Mouse (Mus musculus): ENCODE results near the gene Rtl9.

The Rtl9 gene

GRCm38 (mm10) chrX:143099044-143099754 lies at the start of gene Rtl9:
Gene Rtl9 (plus strand): TSS chrX:143099594.
- DNase-seq (ENCODE audit: low read depth, low spot score): no peak

- no peak for DNase-seq (ENCODE audit: low read depth, low spot score)
Measured at GRCm38 (mm10) chrX:143051478-143051877, 47.9 kb upstream of the Rtl9 start.

DNA sequence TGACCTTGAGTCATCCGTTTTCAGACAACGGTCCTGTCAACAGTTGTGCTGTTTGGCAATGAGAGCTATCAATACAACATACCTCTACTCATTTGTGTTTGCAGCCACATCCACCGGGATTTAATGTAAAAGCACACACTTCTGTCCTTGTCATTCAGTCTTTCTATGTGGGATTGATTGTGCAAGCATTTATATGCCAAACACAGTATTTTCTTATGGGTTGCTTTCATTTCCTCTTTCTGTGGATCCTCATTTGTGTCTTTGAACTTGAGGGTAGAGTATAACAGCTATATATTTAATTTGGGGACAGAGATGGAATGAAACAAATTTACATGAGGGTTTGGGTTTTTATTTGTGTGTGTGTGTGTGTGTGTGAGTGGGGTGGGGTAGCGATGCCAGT lies 47.5 kb upstream of the Rtl9 start:
- DNase-seq (ENCODE audit: low read depth, low spot score): no peak

DNA sequence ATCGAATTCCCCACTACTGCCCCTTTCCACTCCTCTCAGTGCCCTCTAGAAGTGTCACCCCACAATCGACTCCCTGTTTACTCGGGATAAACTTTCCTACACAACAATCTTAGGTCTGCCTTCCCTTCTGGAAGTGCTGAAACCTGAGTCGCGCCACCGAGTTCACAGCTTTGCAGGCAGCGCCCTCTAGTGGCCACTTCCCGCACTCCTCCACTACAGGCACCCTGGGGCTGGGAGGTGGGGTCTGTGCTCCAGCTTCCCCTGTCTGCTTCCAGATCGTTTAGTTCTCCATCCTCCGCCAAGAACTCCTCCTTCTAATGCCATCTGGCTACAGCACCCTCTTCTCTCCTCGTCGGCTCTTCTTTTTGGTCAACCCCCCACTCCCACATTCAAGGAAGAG lies 40.6 kb upstream of the Rtl9 start:
- peak; percentile 29 for DNase-seq (ENCODE audit: low read depth, low spot score)

DNA sequence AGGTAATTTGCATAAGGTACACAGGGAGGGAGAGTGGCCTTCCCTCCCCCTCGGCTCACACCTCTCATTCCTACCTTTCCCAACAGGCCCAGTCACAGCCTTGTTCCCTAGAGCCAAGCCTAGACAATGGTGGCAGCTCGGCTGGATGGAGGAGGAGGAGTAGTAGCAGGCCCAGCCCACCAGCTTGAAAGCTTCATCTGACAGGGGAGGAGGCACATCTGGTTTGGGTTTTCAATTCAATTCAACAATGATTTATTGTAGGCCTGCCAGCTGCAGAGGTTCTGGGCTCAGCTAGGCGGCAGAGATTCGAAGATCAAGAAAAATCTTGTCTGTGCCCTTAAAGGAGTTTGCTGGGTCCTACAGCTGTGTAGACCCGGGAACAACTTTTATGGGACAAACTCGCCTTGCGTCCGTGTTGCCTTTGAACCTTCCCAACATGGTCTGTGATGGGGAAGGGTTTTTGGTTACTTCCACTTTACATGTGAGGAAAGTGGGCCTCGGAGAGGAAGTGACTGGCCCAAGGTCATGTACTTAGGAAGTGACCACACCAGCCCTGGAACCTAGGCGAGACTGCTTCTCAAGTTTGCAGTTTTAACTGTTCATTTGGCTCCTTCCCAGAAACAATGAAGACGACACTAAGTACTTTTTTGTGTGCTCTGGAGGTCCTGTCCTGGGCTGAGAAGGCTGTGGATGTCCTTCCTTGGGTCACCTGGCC lies 36.6 kb upstream of the Rtl9 start:
- DNase-seq (ENCODE audit: low read depth, low spot score): no peak

DNA sequence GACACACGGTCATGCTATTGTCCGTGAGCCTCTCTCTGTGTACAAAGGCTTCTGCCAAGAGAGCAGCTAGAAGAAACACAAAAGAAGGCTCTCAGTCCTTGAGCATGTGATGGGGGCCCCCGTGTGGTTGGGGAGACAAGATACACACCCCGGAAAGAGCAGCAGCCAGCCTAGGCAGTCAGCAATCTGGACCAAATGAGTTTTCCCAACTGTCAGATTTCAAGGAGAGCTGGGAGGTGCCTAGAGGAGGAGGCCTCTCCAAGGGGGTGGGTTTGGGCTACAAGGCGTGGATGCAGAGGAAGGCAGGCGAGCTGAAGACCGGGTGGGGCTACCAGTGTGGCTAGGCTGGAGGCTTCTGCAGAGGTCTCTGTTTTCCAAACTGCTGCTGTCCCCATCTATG lies 35.6 kb upstream of the Rtl9 start:
- no peak for DNase-seq (ENCODE audit: low read depth, low spot score)

DNA sequence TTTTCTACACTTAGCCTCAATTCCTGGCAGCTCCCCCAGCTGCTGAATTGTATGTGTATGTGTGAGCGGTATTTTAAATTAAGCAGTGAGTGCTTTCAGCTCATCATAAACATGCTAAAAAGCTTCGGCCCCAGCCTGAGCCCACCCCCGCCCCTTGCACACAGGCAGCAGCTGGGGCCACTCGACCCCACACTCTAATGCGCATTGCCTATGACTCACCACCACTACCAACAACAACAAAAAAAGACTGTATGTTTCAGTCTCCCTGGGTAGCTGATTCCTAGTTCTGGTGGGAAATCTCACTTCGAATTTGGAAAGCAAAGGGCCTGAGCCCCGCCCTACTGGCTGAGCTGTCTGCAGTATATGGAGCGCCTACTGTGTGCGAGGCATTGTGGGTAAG lies 35.1 kb upstream of the Rtl9 start:
- no peak for DNase-seq (ENCODE audit: low read depth, low spot score)

- no peak for DNase-seq (ENCODE audit: low read depth, low spot score)
Measured at GRCm38 (mm10) chrX:143066320-143067114, 32.9 kb upstream of the Rtl9 start.

DNA sequence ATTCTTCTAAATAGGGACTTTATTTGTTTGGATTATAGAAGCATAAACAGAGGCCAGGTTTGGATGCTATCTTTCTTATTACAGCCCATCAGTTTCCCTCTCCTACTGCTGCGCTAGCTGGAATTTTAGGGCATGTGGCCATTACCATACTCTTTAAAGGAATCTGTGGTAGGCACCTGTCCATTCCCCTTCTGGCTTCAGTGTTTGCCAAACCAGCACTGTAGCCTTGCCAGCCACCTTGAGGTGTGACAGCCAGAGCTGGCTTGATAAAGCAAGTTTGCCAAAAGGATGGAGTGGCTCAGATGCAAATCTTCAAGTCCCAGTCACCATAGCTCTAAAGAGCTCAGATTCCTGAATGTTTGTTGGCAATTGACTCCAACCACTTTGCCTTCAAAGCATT lies 32.3 kb upstream of the Rtl9 start:
- no peak for DNase-seq (ENCODE audit: low read depth, low spot score)

GRCm38 (mm10) chrX:143067576-143067975 lies 31.8 kb upstream of the Rtl9 start:
- DNase-seq (ENCODE audit: low read depth, low spot score): no peak

DNA sequence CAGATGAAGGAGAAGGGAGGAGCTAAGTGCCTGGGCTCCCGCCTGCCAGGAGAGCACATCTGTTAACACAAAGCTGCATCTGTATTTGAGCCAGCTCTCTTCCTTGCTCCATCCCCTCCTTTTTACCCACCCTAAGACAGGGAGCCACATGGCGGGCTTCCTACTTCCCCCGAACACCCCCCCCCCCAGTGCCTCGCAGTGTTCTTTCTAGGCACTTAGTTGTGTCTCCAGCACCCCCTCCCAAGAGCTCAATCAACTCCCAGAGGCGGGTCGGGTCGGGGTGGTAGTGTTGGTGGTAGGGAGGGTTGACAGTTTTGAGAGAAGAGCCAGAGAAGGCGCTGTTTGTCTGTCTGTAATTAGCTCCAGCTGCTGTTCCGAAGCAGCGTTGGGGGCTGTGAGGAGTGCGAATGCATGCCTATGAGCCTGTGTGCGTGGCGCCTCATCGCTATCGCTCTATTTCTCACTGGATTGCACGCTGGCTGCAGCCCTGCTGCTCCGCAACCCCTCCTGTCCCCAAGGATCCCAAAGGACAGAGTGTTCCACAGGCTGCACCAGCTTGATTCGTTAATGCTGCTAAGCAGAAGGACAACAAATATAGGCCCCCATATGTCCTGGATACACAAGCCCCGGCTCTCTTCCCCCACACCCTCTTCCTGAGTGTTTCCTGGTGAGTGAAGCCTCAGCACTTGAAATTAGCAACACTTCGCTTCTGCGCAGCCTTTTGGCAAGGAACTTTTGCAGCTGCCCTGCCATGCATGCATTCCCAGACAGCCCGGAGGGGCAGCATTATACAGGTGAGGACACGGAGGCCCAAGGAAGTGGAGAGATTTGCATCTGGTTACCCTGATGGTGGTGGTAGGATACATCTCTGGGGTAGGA lies 18.7 kb upstream of the Rtl9 start:
- no peak for DNase-seq (ENCODE audit: low read depth, low spot score)

DNA sequence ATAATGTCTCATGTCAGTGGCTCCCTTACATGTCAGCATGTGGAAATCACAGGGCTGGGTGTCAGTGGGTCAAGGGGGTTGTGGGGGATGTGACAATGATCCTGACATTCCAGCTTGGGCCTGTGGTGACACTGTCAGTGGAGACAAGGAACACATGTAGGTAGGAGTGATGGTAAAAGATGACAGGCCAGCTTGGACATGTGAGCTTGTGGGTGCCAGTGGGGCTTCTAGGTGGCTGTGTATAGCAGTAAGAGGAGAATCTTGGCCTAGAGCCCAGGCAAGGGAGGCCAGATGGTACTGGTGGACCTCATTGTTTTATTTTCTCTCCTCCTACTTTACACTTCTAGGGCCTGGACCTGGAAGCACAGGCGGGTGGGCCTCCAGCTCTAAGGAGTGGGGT lies 16.7 kb upstream of the Rtl9 start:
- no peak for DNase-seq (ENCODE audit: low read depth, low spot score)

DNA sequence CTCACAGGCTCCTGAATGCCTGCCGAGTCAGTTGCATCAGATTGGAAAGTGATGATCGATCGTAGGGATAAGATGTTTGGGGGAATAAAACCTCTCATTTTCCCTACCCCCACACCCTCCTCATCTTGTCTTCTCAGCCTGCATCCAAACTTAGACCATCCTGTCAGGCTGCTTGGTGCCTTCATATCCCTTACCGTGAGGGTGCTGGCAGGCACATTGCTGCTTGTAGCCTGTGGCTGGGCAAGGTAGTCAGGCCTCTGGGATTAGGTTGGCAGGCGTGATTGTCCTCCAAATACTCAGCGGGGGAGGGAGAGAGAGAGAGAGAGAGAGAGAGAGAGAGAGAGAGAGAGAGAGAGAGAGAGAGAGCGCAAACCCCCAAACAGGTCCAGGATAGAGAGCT lies 11.2 kb upstream of the Rtl9 start:
- no peak for DNase-seq (ENCODE audit: low read depth, low spot score)

- DNase-seq (ENCODE audit: low read depth, low spot score): no peak
Measured at GRCm38 (mm10) chrX:143090904-143091588, 8.3 kb upstream of the Rtl9 start.

GRCm38 (mm10) chrX:143097551-143097950 lies 1.8 kb upstream of the Rtl9 start:
- no peak for DNase-seq (ENCODE audit: low read depth, low spot score)

DNA sequence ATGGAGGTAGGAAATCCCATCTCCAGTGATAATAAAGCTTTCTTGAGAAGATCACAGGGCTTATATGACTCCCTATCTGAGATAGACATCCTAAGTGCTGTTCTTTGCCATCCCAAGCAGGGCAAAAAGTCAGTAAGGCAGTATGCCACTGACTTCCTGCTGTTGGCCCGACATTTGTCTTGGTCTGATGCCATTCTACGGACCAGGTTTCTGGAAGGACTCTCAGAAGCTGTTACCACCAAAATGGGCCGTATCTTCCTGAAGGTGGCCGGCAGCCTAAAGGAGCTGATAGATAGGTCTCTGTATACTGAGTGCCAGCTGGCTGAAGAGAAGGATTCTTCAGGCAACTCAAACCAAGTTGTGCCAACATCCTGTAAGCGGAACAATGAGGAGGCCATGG lies 3.8 kb downstream of the Rtl9 start:
- DNase-seq (ENCODE audit: low read depth, low spot score): no peak

- DNase-seq (ENCODE audit: low read depth, low spot score): no peak
Measured at GRCm38 (mm10) chrX:143105866-143106265, 6.5 kb downstream of the Rtl9 start.

- DNase-seq (ENCODE audit: low read depth, low spot score): no peak
Measured at GRCm38 (mm10) chrX:143112546-143112945, 13.2 kb downstream of the Rtl9 start.

Data from WW6 (cell line).